Mouse (Mus musculus) heart, embryonic 13.5 days (tissue): ENCODE measurements around the gene Tmem269. TPM values are rescaled to one million over a fixed set of nuclear protein-coding genes. Genes with fewer than 3 reads are reported as not detected.

Experiments
- ATAC-seq: fragments of 200-750 bp; cut with Nextera tagmentation; 2 replicates; pipeline ENCODE4 v1.8.0; 2017; ENCODE audit warnings: moderate TSS enrichment; ENCODE audit not compliant: insufficient number of reproducible peaks, low FRiP score, low TSS enrichment; ENCODE audit errors: extremely low read depth
- H3K27ac ChIP-seq: fragments of 300-500 bp; sonication (generic); replicated peaks from 2 replicates; pipeline ENCODE4 v1.5.1; 2015; ENCODE audit warnings: moderate library complexity, mild to moderate bottlenecking, inconsistent platforms
- H3K27me3 ChIP-seq: fragments of 300-500 bp; sonication (generic); replicated peaks from 2 replicates; pipeline ENCODE4 v1.6.1; 2015; ENCODE audit warnings: mild to moderate bottlenecking, inconsistent platforms
- H3K36me3 ChIP-seq: fragments of 300-500 bp; sonication (generic); 2 replicates; pipeline ENCODE4 v1.6.1; 2015; ENCODE audit warnings: mild to moderate bottlenecking, inconsistent platforms
- H3K4me1 ChIP-seq: fragments of 300-500 bp; sonication (generic); 2 replicates; pipeline ENCODE4 v1.6.1; 2015; ENCODE audit warnings: inconsistent platforms
- H3K4me2 ChIP-seq: fragments of 300-500 bp; sonication (generic); 2 replicates; pipeline ENCODE4 v1.6.1; 2015; ENCODE audit warnings: inconsistent platforms, mild to moderate bottlenecking, moderate library complexity
- H3K4me3 ChIP-seq: fragments of 300-500 bp; sonication (generic); 2 replicates; pipeline ENCODE4 v1.5.1; 2015; ENCODE audit warnings: moderate library complexity, mild to moderate bottlenecking, inconsistent platforms
- H3K9ac ChIP-seq: fragments of 300-500 bp; sonication (generic); 2 replicates; pipeline ENCODE4 v1.6.1; 2015; ENCODE audit warnings: inconsistent platforms, mild to moderate bottlenecking, moderate library complexity
- H3K9me3 ChIP-seq: fragments of 300-500 bp; sonication (generic); 2 replicates; pipeline ENCODE4 v1.6.1; 2016; ENCODE audit warnings: inconsistent platforms
- WGBS: fragments of 180-500 bp; shearing (Covaris S2); methylation state at CpG from one replicate; pipeline ENCODE4 v1.1.7; 2015; ENCODE audit warnings: mixed read lengths; 5-methylcytosine and 5-hydroxymethylcytosine counted together
- polyA plus RNA-seq: library from polyadenylated mRNA; unstranded; fragments of >200 nt; fragmentation: Nextera tagmentation; extraction: Ambion mirVana; gene quantifications from 2 replicates; pipeline ENCODE4 v1.2.1, GENCODE M21; 2015

Gene Tmem269
- polyA plus RNA-seq, 1 experiment from 2014 or later, result not detected

- Histone ChIP-seq H3K9me3 (no peaks in the 10 kb centered on the region), H3K4me2 (no peak overlapping the region), H3K27ac (no peak overlapping the region), H3K36me3 (peaks cover 8% of the 10 kb centered on the region; the same call in 1 of the 2 replicates), H3K4me3 (no peak overlapping the region), H3K27me3 (peaks cover 5% of the 10 kb centered on the region; the same call in 1 of the 2 replicates), H3K4me1 (peaks cover 29% of the 10 kb centered on the region), H3K9ac (no peak overlapping the region)
- no peak for ATAC-seq
- 88% methylated on average over 4 of the region's 4 CpGs for WGBS
Observed at GRCm38 (mm10) chr4:119192757-119193156, 25.3 kb downstream of the Tmem269 start.

- Histone ChIP-seq H3K27ac (peak overlapping the region; percentile 48; the same call in 1 of the 2 replicates), H3K4me1 (peaks cover 15% of the 10 kb centered on the region), H3K4me2 (peak overlapping the region; percentile 40), H3K36me3 (no peaks in the 10 kb centered on the region), H3K4me3 (no peak overlapping the region), H3K27me3 (peaks cover 12% of the 10 kb centered on the region; the same call in 1 of the 2 replicates), H3K9ac (no peak overlapping the region), H3K9me3 (no peaks in the 10 kb centered on the region)
- no peak for ATAC-seq
- 66% methylated on average over 3 of the region's 3 CpGs for WGBS
Observed at GRCm38 (mm10) chr4:119191273-119191672, 26.7 kb downstream of the Tmem269 start.

GRCm38 (mm10) chr4:119190618-119191017 lies 27.4 kb downstream of the Tmem269 start:
- no peaks in the 10 kb centered on the region for H3K9me3 ChIP-seq
- H3K4me1 ChIP-seq, result peaks cover 8% of the 10 kb centered on the region
- no peak overlapping the region for H3K4me3 ChIP-seq
- no peak for ATAC-seq
- peaks cover 12% of the 10 kb centered on the region; the same call in 1 of the 2 replicates for H3K27me3 ChIP-seq
- H3K27ac ChIP-seq, result peak overlapping the region; percentile 48; the same call in 1 of the 2 replicates
- 63% methylated on average over 8 of the region's 8 CpGs for WGBS
- H3K36me3 ChIP-seq, result no peaks in the 10 kb centered on the region
- peak overlapping the region; percentile 40 for H3K4me2 ChIP-seq
- no peak overlapping the region for H3K9ac ChIP-seq

GRCm38 (mm10) chr4:119189864-119190263 lies 28.2 kb downstream of the Tmem269 start, which contains the start of gene Ermap:
Gene Ermap, minus strand, starts transcription at chr4:119190011.
- Histone ChIP-seq H3K27me3 (peaks cover 12% of the 10 kb centered on the region; the same call in 1 of the 2 replicates), H3K4me3 (peak within 1 kb of the TSS; percentile 31), H3K9me3 (no peaks in the 10 kb centered on the region), H3K36me3 (no peaks in the 10 kb centered on the region), H3K27ac (peak within 1 kb of the TSS; percentile 48), H3K4me2 (peak within 1 kb of the TSS; percentile 41), H3K4me1 (peaks cover 8% of the 10 kb centered on the region; the same call in 1 of the 2 replicates), H3K9ac (peak within 1 kb of the TSS; percentile 63; the same call in 1 of the 2 replicates)
- peak; percentile 69; the same call in 1 of the 2 replicates for ATAC-seq
- WGBS, result 54% methylated on average over 6 of the region's 6 CpGs

GRCm38 (mm10) chr4:119189392-119189791 lies 28.6 kb downstream of the Tmem269 start:
- Histone ChIP-seq H3K4me1 (peaks cover 8% of the 10 kb centered on the region; the same call in 1 of the 2 replicates), H3K9ac (peak overlapping the region; percentile 63; the same call in 1 of the 2 replicates), H3K27ac (peak overlapping the region; percentile 48), H3K27me3 (peaks cover 12% of the 10 kb centered on the region; the same call in 1 of the 2 replicates), H3K4me2 (peak overlapping the region; percentile 40; the same call in 1 of the 2 replicates), H3K36me3 (no peaks in the 10 kb centered on the region), H3K9me3 (no peaks in the 10 kb centered on the region), H3K4me3 (peak overlapping the region; percentile 31)
- 78% methylated on average over 6 of the region's 6 CpGs for WGBS
- no peak for ATAC-seq

GRCm38 (mm10) chr4:119188060-119188785 lies 29.8 kb downstream of the Tmem269 start:
- 0 out of 2 replicates have a peak, but pooled peaks have one; percentile 52 for ATAC-seq
- Histone ChIP-seq H3K4me2 (peak overlapping the region; percentile 41), H3K9me3 (no peaks in the 10 kb centered on the region), H3K36me3 (no peaks in the 10 kb centered on the region), H3K9ac (peak overlapping the region; percentile 61; the same call in 1 of the 2 replicates), H3K27ac (peak overlapping the region; percentile 3; the same call in 1 of the 2 replicates), H3K4me1 (peaks cover 8% of the 10 kb centered on the region; the same call in 1 of the 2 replicates), H3K4me3 (peak overlapping the region; percentile 28), H3K27me3 (peaks cover 12% of the 10 kb centered on the region; the same call in 1 of the 2 replicates)
- WGBS, result 30% methylated on average over 11 of the region's 11 CpGs

- Histone ChIP-seq H3K4me2 (peak overlapping the region; percentile 45), H3K27me3 (peaks cover 12% of the 10 kb centered on the region; the same call in 1 of the 2 replicates), H3K9me3 (no peaks in the 10 kb centered on the region), H3K36me3 (no peaks in the 10 kb centered on the region), H3K4me1 (peaks cover 18% of the 10 kb centered on the region), H3K27ac (no peak overlapping the region), H3K4me3 (peak overlapping the region; percentile 9; the same call in 1 of the 2 replicates), H3K9ac (no peak overlapping the region)
- WGBS, result 69% methylated on average over 4 of the region's 4 CpGs
- ATAC-seq, result no peak
Observed at GRCm38 (mm10) chr4:119185771-119186170, 32.2 kb downstream of the Tmem269 start.

- no peak for ATAC-seq
- Histone ChIP-seq H3K4me2 (no peak overlapping the region), H3K27ac (no peak overlapping the region), H3K9me3 (no peaks in the 10 kb centered on the region), H3K9ac (no peak overlapping the region), H3K27me3 (peaks cover 7% of the 10 kb centered on the region; the same call in 1 of the 2 replicates), H3K4me1 (peaks cover 20% of the 10 kb centered on the region), H3K36me3 (no peaks in the 10 kb centered on the region), H3K4me3 (no peak overlapping the region)
- WGBS, result 26% methylated on average over 1 of the region's 1 CpGs
Observed at GRCm38 (mm10) chr4:119183525-119183924, 34.5 kb downstream of the Tmem269 start.

GRCm38 (mm10) chr4:119181456-119181855 lies 36.6 kb downstream of the Tmem269 start:
- Histone ChIP-seq H3K27ac (no peak overlapping the region), H3K4me3 (no peak overlapping the region), H3K36me3 (no peaks in the 10 kb centered on the region), H3K9me3 (no peaks in the 10 kb centered on the region), H3K27me3 (no peaks in the 10 kb centered on the region; the same call in 1 of the 2 replicates), H3K9ac (no peak overlapping the region), H3K4me2 (no peak overlapping the region), H3K4me1 (peaks cover 15% of the 10 kb centered on the region)
- ATAC-seq, result no peak
- 79% methylated on average over 9 of the region's 9 CpGs for WGBS

GRCm38 (mm10) chr4:119180133-119180707 lies 37.8 kb downstream of the Tmem269 start:
- WGBS, result 20% methylated on average over 4 of the region's 4 CpGs
- Histone ChIP-seq H3K4me2 (no peak overlapping the region), H3K27me3 (no peaks in the 10 kb centered on the region; the same call in 1 of the 2 replicates), H3K4me1 (peaks cover 15% of the 10 kb centered on the region), H3K9ac (no peak overlapping the region), H3K9me3 (no peaks in the 10 kb centered on the region), H3K27ac (no peak overlapping the region), H3K36me3 (no peaks in the 10 kb centered on the region), H3K4me3 (no peak overlapping the region)
- no peak for ATAC-seq

GRCm38 (mm10) chr4:119178331-119178730 lies 39.7 kb downstream of the Tmem269 start:
- H3K36me3 ChIP-seq, result no peaks in the 10 kb centered on the region
- ATAC-seq, result no peak
- no peak overlapping the region for H3K4me3 ChIP-seq
- H3K9ac ChIP-seq, result no peak overlapping the region; the same call in 1 of the 2 replicates
- WGBS, result 58% methylated on average over 18 of the region's 18 CpGs
- peaks cover 15% of the 10 kb centered on the region for H3K4me1 ChIP-seq
- no peaks in the 10 kb centered on the region for H3K27me3 ChIP-seq
- H3K9me3 ChIP-seq, result no peaks in the 10 kb centered on the region
- H3K27ac ChIP-seq, result no peak overlapping the region
- H3K4me2 ChIP-seq, result no peak overlapping the region
